Mouse (Mus musculus): ENCODE measurements at regions not wholly inside any gene's neighbourhood (a gene's known extent, or its start where the extent isn't known, plus 50 kb on each side); places are given as distances from the start of the nearest gene placed in this dataset.

DNA sequence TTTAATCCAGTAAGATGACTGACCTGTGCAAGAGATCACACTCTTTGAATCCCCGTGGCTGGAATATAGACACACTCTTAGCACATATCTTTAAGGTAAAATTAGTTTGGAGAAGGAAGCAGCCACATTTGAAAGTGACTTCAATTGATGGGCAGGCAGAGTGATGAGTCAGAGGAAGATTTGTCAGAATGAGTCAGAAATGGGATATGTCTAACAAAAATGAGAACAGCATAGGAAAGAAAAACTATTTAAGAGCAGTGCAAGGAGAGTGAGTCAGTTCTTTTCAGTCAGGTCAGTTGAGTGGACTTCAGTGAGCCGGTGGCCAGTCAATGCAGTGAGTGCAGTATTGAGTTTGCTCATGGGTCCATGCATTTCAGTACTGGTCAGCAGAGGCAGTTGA, 569.7 kb upstream of the Stxbp6 start:
- TF ChIP-seq EP300 (IDR thresholded peaks at IDR 0.05; ENCODE audit: low read depth) (no peak), CTCF (IDR thresholded peaks at IDR 0.05; ENCODE audit: low read depth) (no peak)
